Mouse (Mus musculus) midbrain, embryonic 11.5 days (tissue): ENCODE results near the gene Arhgap10. TPM values are rescaled to one million over a fixed set of nuclear protein-coding genes. Genes with fewer than 3 reads are reported as not detected.

Experiments used
- ATAC-seq: fragments of 200-750 bp; cut with Nextera tagmentation; 2 replicates; pipeline ENCODE4 v1.8.0; 2017; ENCODE audit warnings: moderate TSS enrichment, moderate library complexity; ENCODE audit not compliant: low FRiP score
- DNase-seq: peaks from one replicate; pipeline ENCODE4 v3.0.0; 2015; ENCODE audit warnings: low spot score; ENCODE audit errors: missing footprints
- H3K27ac ChIP-seq: fragments of 300-500 bp; sonication (generic); 2 replicates; pipeline ENCODE4 v1.5.1; 2014; ENCODE audit warnings: low read depth, low read length
- H3K27me3 ChIP-seq: fragments of 300-500 bp; sonication (generic); 2 replicates; pipeline ENCODE4 v1.6.1; 2014; ENCODE audit warnings: mild to moderate bottlenecking, low read length, moderate library complexity, mixed read lengths; ENCODE audit not compliant: control insufficient read depth, insufficient read depth
- H3K36me3 ChIP-seq: fragments of 300-500 bp; sonication (generic); 2 replicates; pipeline ENCODE4 v1.6.1; 2014; ENCODE audit warnings: mild to moderate bottlenecking, low read length, moderate library complexity, mixed read lengths; ENCODE audit not compliant: control insufficient read depth, insufficient read depth
- H3K4me1 ChIP-seq: fragments of 300-500 bp; sonication (generic); 2 replicates; pipeline ENCODE4 v1.6.1; 2014; ENCODE audit warnings: low read length; ENCODE audit not compliant: control insufficient read depth, insufficient read depth
- H3K4me2 ChIP-seq: fragments of 300-500 bp; sonication (generic); 2 replicates; pipeline ENCODE4 v1.6.1; 2014; ENCODE audit warnings: mild to moderate bottlenecking, moderate library complexity
- H3K4me3 ChIP-seq: fragments of 300-500 bp; sonication (generic); 2 replicates; pipeline ENCODE4 v1.5.1; 2014; ENCODE audit warnings: low read depth, low read length
- H3K9ac ChIP-seq: fragments of 300-500 bp; sonication (generic); 2 replicates; pipeline ENCODE4 v1.6.1; 2014; ENCODE audit warnings: low read length
- H3K9me3 ChIP-seq: fragments of 300-500 bp; sonication (generic); 2 replicates; pipeline ENCODE4 v1.6.1; 2016; ENCODE audit warnings: low read length; ENCODE audit not compliant: control insufficient read depth
- WGBS: fragments of 180-500 bp; shearing (Covaris S2); extraction: QIAGEN DNeasy Blood & Tissue Kit; methylation state at CpG from one replicate; pipeline ENCODE4 v1.1.7; 2014; 5-methylcytosine and 5-hydroxymethylcytosine counted together
- polyA plus RNA-seq: library from polyadenylated mRNA; unstranded; fragments of >200 nt; fragmentation: Nextera tagmentation; extraction: Ambion mirVana; gene quantifications from 2 replicates; pipeline ENCODE4 v1.2.1, GENCODE M21; 2014

Gene Arhgap10
- polyA plus RNA-seq, 1 experiment from 2014 or later: 12.1 TPM

DNA sequence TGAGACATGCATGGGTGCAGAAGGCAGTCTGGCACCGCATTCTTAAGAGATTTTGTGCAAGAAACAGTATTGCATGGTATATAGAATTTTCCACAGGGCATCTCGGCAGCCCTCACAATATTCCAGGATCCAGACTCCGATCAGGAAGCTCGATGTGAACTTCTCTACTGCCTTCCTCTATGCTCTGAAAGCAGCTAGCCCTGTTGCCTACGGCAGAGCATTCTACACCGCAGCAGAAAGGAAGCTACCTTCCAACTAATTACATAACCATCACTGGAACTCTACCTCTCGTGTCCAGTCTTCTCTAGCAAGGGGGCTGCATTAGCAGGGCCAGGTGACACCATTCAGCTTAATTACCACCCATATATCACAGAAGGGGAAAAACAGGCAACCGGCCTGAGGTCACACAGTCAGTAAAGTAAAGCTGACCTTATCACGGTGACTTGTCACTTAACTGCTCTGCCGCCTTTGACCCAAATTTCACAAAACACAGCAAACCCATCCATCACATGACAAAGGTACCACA, 10.2 kb downstream of the Arhgap10 start:
- WGBS: 90% methylated on average over 10 of the region's 10 CpGs
- H3K36me3 ChIP-seq: no peaks in the 10 kb centered on the region
- H3K4me3 ChIP-seq: no peak overlapping the region
- H3K27me3 ChIP-seq: no peaks in the 10 kb centered on the region
- no peaks in the 10 kb centered on the region for H3K9me3 ChIP-seq
- no peak for DNase-seq
- H3K27ac ChIP-seq: no peak overlapping the region
- no peak overlapping the region for H3K9ac ChIP-seq
- peaks cover 3% of the 10 kb centered on the region; the same call in 1 of the 2 replicates for H3K4me1 ChIP-seq
- no peak overlapping the region for H3K4me2 ChIP-seq
- no peak for ATAC-seq

DNA sequence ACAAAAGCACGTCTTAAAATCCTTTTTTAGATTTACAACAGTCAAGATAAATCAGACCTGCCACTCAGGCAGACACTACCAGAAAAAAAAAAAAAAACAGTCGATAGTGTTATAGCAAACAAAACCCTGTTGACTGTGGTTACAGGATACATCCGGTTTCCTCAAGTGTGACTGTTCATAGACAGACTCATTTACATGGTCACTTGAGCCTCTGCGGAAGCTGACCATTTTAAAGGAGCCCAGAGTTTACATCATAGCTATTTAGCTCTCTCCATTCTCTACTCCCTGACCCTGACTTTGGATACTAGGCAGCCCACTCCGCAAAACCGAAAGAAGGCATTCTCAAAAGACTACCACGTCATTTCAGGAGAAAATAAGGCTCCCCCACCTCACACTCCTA, 11.2 kb downstream of the Arhgap10 start:
- WGBS: 89% methylated on average over 7 of the region's 7 CpGs
- no peaks in the 10 kb centered on the region for H3K4me1 ChIP-seq
- no peak overlapping the region for H3K27ac ChIP-seq
- DNase-seq (no peak), ATAC-seq (no peak)
- H3K27me3 ChIP-seq: no peaks in the 10 kb centered on the region
- H3K4me3 ChIP-seq: no peak overlapping the region
- H3K9ac ChIP-seq: no peak overlapping the region
- H3K4me2 ChIP-seq: no peak overlapping the region
- H3K9me3 ChIP-seq: no peaks in the 10 kb centered on the region
- no peaks in the 10 kb centered on the region for H3K36me3 ChIP-seq

DNA sequence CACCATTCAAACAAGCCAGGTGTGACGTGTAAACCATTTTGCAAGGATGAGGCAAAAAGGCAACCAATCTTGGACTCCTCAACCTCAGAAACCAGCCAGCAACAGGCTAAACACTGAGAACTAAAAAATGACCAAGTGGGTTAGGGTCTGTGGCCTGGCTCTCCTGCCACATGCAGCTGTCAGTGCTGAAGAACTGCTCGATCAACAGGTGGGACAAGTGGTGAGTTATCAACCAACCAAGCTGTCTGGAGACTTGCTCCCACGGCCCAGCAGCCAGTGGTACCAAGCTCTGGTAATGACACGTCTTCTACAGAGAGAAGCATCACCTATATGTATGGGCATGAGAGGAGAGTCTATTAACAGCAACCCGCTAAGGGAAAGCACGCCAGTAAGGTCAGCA, 15.2 kb downstream of the Arhgap10 start:
- Histone ChIP-seq H3K27ac (no peak overlapping the region), H3K4me2 (no peak overlapping the region), H3K9me3 (no peaks in the 10 kb centered on the region), H3K36me3 (no peaks in the 10 kb centered on the region), H3K9ac (no peak overlapping the region), H3K4me1 (no peaks in the 10 kb centered on the region), H3K27me3 (no peaks in the 10 kb centered on the region), H3K4me3 (no peak overlapping the region)
- no peak for ATAC-seq
- DNase-seq: no peak
- WGBS: 91% methylated on average over 6 of the region's 6 CpGs

DNA sequence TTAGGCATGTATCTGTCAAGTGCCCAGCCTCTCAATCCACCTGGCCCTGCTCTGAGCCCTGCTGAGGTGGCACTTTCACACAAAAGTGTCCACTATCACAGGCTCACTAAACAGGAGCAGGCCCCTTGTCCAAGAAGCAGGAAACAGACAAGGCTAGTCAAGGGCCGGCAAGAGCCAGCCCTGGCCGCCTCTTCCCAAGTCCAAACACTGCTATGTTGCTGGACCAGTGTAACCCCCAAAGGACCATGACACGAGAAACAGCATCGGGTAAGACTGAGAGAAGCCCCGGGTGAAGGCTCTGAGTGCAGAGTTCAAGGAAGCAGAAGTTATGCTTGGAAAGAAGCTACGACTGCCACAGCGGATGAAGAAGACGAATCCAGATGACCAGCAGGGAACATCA, 16.6 kb downstream of the Arhgap10 start:
- DNase-seq (no peak), ATAC-seq (no peak)
- Histone ChIP-seq H3K27ac (no peak overlapping the region), H3K9me3 (no peaks in the 10 kb centered on the region), H3K4me3 (no peak overlapping the region), H3K9ac (no peak overlapping the region), H3K27me3 (no peaks in the 10 kb centered on the region), H3K4me1 (no peaks in the 10 kb centered on the region), H3K36me3 (no peaks in the 10 kb centered on the region), H3K4me2 (no peak overlapping the region)
- WGBS: 93% methylated on average over 8 of the region's 8 CpGs

DNA sequence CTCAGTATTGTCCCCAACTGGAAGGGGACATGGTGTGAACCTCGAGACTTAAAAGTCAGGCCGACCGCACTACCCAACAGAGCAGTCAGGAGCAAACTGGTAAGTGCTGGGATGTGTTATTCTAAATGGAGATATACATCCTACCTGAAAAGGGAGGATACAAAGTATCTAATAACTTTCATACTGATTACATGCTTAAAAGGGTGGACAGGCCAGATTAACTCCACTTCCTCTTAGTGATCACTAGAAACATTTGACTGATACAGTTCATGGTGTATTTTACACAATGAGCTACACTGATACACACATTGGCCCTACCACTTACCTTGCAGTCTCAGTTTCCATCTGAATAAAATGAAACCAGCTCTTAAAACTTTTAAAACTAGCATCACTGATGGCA, 17.5 kb downstream of the Arhgap10 start:
- no peak overlapping the region for H3K4me2 ChIP-seq
- H3K4me3 ChIP-seq: no peak overlapping the region
- H3K27me3 ChIP-seq: no peaks in the 10 kb centered on the region
- H3K36me3 ChIP-seq: no peaks in the 10 kb centered on the region
- H3K9ac ChIP-seq: no peak overlapping the region
- no peak for ATAC-seq
- H3K4me1 ChIP-seq: no peaks in the 10 kb centered on the region
- DNase-seq: no peak
- no peak overlapping the region for H3K27ac ChIP-seq
- no peaks in the 10 kb centered on the region for H3K9me3 ChIP-seq
- 94% methylated on average over 3 of the region's 3 CpGs for WGBS

DNA sequence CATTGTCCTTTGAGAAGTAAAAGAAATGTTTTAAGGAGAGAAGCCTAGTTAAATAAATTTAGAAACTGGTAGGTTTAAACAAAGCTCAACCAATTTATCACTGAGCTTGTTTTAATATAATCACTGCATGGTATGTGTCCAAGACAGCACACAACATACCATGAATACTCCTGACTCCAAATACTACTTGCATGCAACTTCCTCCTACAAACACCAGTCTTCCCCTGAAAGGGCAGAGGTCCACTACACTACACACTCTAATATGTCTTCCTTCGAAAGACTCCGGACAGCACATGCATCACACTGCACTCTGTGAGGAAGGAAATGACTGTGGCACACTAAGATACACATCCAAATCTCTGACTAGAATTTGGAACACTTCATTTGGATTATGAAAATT, 20.3 kb downstream of the Arhgap10 start:
- Histone ChIP-seq H3K4me3 (no peak overlapping the region), H3K9ac (no peak overlapping the region), H3K9me3 (no peaks in the 10 kb centered on the region), H3K27ac (no peak overlapping the region), H3K4me2 (no peak overlapping the region), H3K4me1 (no peaks in the 10 kb centered on the region), H3K27me3 (no peaks in the 10 kb centered on the region), H3K36me3 (no peaks in the 10 kb centered on the region)
- DNase-seq (no peak), ATAC-seq (no peak)
- 93% methylated on average over 2 of the region's 2 CpGs for WGBS

DNA sequence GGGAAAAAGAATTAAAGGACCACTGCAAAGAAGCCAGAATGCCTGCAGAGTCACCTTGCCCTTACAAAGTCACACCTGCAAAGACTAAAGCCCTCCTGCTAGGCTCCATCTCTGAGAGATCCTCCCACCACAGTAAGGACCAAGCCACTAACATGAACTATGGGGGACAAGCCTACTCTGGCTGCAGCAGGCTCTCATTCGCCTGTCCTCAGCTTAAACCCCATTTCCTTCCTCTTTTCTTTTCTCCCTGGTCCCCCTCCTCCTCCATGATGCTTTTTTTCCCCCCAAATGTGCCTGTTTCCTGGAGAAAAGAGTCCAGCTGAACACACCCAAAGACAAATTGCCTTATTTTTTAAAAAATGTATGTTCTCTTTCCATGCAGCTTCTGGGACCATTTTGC, 21.5 kb downstream of the Arhgap10 start:
- DNase-seq (no peak), ATAC-seq (no peak)
- Histone ChIP-seq H3K27me3 (no peaks in the 10 kb centered on the region), H3K9ac (no peak overlapping the region), H3K27ac (no peak overlapping the region), H3K9me3 (no peaks in the 10 kb centered on the region), H3K4me1 (no peaks in the 10 kb centered on the region), H3K36me3 (no peaks in the 10 kb centered on the region), H3K4me2 (no peak overlapping the region), H3K4me3 (no peak overlapping the region)
- 57% methylated on average over 1 of the region's 1 CpGs for WGBS

DNA sequence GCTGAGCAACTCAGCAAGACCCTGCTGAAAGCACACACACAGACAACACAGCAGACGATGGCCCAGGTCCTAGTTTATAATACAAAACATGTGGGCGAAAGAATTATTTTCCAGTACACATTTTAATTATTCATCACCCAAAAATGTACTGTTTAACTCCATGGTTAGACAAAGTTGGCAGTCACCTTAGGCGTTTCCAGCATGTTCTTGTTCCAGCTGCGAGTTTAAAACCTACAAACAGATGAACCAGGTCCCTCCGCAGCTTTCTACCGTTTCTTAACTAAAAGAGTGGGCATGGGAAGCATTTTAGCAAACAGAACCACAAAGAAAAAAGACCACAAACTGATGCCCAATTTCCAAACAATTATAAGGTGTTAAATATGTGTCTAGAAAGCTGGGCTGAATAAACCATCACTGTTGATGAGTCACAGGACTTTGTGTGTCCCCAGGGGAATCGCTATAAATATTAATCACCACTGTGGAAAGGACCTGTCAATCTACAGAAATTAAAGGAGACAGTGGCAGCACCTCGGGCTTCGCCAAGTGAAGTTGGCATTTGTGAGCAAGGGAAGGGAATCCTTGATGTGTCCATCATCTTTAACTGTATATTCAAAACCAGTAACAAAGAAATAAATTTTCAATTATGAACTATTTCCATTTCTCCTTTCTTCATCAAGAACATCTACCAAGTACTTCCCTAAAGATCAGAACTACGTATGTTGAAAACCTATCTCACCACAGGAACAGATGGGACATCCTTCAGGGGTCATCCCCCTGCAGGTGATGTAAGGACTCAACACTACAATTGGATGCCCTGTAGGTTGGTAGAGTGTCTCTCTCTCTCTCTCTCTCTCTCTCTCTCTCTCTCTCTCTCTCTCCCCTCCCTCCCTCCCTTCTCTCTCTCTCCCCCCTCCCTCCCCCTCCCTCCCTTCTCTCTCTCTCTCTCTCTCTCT, 23.1 kb downstream of the Arhgap10 start:
- no peaks in the 10 kb centered on the region for H3K9me3 ChIP-seq
- ATAC-seq: no peak
- no peak overlapping the region for H3K9ac ChIP-seq
- H3K4me2 ChIP-seq: no peak overlapping the region
- H3K36me3 ChIP-seq: no peaks in the 10 kb centered on the region
- no peaks in the 10 kb centered on the region for H3K4me1 ChIP-seq
- H3K27me3 ChIP-seq: no peaks in the 10 kb centered on the region
- no peak for DNase-seq
- 92% methylated on average over 10 of the region's 10 CpGs for WGBS
- H3K4me3 ChIP-seq: no peak overlapping the region
- H3K27ac ChIP-seq: no peak overlapping the region

DNA sequence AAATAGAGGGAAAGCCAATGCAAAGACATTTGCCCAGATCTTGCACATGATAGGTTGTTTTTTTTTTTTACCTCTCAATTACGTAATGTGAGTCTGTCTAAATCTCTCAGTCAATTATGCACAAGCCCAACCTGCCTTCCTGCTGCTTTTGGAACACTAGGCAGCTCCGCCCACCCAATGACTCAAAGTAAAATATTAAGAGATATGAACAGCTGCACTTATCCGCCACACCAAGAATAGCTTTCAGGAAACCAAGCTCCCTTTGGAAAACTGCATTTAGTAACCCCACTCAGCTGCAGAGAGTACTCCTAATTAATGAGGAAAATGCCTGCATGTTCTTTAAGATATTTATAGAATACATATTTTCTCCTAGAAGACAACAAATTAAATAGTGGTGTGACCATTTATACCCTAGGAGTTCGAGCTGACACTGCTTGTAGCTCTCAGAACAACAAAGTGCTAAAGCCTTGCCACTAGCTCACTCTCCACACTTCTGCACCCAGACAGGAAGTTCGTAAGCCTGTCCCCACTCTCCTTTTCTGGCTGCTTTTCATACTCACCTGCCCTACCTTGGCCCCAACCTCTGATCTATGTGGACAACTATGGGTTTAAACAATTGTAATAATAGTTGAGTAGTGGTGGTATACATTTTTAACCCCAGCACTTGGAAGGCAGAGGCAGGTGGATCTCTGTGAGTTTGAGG, 25.2 kb downstream of the Arhgap10 start:
- Histone ChIP-seq H3K9me3 (no peaks in the 10 kb centered on the region), H3K4me2 (no peak overlapping the region), H3K27me3 (no peaks in the 10 kb centered on the region), H3K27ac (no peak overlapping the region), H3K4me1 (no peaks in the 10 kb centered on the region), H3K9ac (no peak overlapping the region), H3K4me3 (no peak overlapping the region), H3K36me3 (no peaks in the 10 kb centered on the region)
- ATAC-seq: no peak
- no peak for DNase-seq
- WGBS: 87% methylated on average over 5 of the region's 5 CpGs
